Mouse (Mus musculus): ENCODE data around the gene Fan1. TPM values are rescaled to one million over a fixed set of nuclear protein-coding genes. Genes with fewer than 3 reads are reported as not detected.

Fan1 gene
- polyA plus RNA-seq (2012; rRNA removed), result 0.97 TPM in 2 replicates

DNA sequence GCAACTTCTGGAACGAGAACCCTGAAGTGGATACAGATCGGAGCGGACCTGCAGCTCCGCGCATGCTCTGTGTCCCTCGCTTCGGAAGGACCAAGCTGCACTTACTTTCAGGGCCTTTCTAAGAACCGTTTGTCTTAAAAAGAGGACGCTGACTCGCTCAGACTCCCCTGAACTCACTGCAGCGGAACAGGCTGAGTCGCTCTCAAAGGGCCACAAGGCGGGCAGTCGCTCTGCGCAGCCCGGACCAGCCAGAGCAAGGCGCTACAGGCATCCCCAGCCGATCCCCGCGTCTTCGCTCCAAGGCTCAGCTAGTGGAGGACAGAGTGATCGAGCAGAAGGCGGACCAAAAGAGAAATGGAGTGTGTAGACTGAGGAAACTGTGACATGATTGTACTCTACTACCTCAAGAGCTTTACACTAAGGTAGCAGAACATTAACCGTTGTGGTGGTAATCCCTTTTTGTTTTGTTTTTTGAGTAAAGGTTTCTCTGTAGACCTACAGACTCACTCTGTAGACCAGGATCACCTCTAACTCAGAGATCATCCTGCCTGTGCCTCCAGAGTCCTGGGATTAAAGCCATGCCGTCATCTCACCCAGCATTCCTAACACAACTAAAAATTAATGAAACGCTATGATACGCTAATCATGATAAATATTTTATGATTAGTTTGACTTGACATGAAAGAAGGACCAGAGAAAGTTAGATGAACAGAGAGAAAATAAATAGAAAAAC, at the start of gene Fan1:
Gene Fan1, minus strand, starts transcription at position 266 of the 733 bp plus-strand sequence.

DNA sequence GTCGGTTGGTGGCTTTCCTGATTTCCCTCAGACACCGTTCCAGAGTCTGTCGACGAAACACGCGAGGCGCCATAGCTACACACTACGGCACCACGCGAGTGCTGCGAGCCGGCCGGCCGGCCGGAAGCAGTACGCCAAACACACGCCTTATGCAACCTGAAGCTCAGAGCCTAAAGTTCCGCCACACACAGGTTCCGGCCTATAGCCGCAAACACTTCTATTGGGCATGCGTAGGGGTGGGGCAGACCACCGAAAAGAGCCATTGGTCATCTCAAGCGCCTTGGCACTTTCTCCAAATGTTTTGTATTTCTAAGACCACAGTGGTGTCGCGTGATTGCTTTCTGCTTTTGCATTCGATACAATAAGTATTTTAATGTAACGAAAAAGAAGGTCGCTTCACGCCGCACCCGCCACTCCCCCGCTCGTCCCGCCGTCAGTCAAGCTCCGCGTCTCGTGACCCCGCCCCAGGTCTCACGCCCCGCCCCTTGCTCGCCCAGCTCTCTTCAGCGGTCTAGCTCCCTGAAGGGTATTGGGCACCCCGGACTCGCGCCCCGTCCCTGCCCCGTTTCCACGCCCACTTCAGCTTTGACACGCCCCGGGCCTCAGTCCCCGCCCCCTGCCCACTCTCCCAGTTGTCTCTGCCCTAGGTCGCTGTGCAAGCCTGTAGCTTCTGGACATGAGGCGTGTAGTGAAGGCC, 18.4 kb upstream of the Fan1 start, which contains the start of the genes Mphosph10 and Mcee:
Gene Mphosph10, minus strand, starts transcription at position 147 of the 697 bp plus-strand sequence.
Gene Mcee, plus strand, starts transcription at position 486 of the 697 bp plus-strand sequence.

Other genes with a start within 250 kb of the Fan1 start
- gene Trpm1, start 220.3 kb downstream of the Fan1 start, polyA plus RNA-seq (2012; rRNA removed), result 0.12 and 0.14 TPM in 2 replicates
- 6.9 and 7.6 TPM in 2 replicates for gene Mtmr10, start 86.4 kb downstream of the Fan1 start, polyA plus RNA-seq (2012; rRNA removed)
- gene Mphosph10, start 18.2 kb upstream of the Fan1 start, polyA plus RNA-seq (2012; rRNA removed), result 7.7 and 8.2 TPM in 2 replicates
- 51.2 and 55.9 TPM in 2 replicates for gene Mcee, start 18.5 kb upstream of the Fan1 start, polyA plus RNA-seq (2012; rRNA removed)
- gene Apba2, start 127.6 kb upstream of the Fan1 start, polyA plus RNA-seq (2012; rRNA removed), result 0.02 and 0.05 TPM in 2 replicates